Mouse (Mus musculus) midbrain, embryonic 10.5 days (tissue): ENCODE data around the gene Ly6g5b. TPM values are rescaled to one million over a fixed set of nuclear protein-coding genes. Genes with fewer than 3 reads are reported as not detected.

Source experiments
- DNase-seq: peaks from one replicate; pipeline ENCODE4 v3.0.0-alpha.2; 2017; ENCODE audit warnings: low spot score
- H3K27ac ChIP-seq: fragments of 300-500 bp; sonication (generic); replicated peaks from 2 replicates; pipeline ENCODE4 v1.5.1; 2016; ENCODE audit warnings: mild to moderate bottlenecking
- H3K27me3 ChIP-seq: fragments of 300-500 bp; sonication (generic); 2 replicates; pipeline ENCODE4 v1.6.1; 2016; ENCODE audit warnings: low read depth, mild to moderate bottlenecking; ENCODE audit not compliant: poor library complexity, severe bottlenecking
- H3K36me3 ChIP-seq: fragments of 300-500 bp; sonication (generic); 2 replicates; pipeline ENCODE4 v1.6.1; 2016; ENCODE audit warnings: mild to moderate bottlenecking, moderate library complexity
- H3K4me1 ChIP-seq: fragments of 300-500 bp; sonication (generic); 2 replicates; pipeline ENCODE4 v1.6.1; 2016
- H3K4me3 ChIP-seq: fragments of 300-500 bp; sonication (generic); 2 replicates; pipeline ENCODE4 v1.5.1; 2016; ENCODE audit warnings: mild to moderate bottlenecking, moderate library complexity
- H3K9me3 ChIP-seq: fragments of 300-500 bp; sonication (generic); replicated peaks from 2 replicates; pipeline ENCODE4 v1.6.1; 2016; ENCODE audit warnings: mild to moderate bottlenecking
- WGBS: fragments of 180-500 bp; shearing (Covaris S2); methylation state at CpG from one replicate; pipeline ENCODE4 v1.1.7; 2016; 5-methylcytosine and 5-hydroxymethylcytosine counted together
- polyA plus RNA-seq: library from polyadenylated mRNA; unstranded; fragments of >200 nt; fragmentation: Nextera tagmentation; extraction: Ambion mirVana; gene quantifications from 2 replicates; pipeline ENCODE4 v1.2.1, GENCODE M21; 2016

Ly6g5b gene
- polyA plus RNA-seq, 1 experiment from 2014 or later = 0.99 TPM

DNA sequence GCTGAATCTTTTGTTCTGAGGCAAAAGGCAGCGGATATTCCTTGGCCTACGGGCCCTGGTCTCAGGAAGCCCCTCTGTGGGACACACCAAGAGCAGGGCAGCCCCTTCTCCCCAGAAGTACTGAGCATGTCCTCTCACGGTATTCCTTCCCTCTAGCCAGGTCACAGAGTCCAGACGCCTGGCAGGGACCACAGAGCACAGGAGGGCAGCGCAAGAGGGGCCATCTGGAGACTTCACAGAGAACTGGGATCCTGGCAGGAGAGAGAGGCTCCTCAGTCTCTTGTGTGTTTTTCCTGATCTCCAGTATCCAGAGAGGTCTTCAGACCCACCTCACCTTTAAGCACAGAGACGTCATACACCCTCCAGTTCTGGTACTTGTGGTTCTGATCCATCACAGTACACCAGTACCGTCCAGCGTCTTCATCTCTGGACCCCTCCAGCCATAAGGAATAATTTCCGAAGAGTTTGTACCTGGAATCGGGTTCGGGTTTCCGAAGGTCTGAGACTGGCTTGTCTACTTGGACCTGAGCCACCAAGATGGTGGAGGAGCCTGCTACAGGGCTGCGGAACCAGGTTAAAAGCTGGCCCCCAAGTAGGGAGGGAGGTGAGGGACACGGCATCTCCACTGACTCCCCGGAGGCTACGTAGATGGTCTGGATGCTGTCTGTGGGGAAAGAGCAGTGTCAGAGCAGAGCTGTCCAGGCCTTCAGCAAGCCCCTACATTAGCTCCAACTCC is 32.2 kb downstream of the Ly6g5b start:
- no peak overlapping the region for H3K27ac ChIP-seq

GRCm38 (mm10) chr17:35080710-35081109 is 34.5 kb downstream of the Ly6g5b start:
- peaks cover 28% of the 10 kb centered on the region for H3K4me1 ChIP-seq
- no peaks in the 10 kb centered on the region for H3K36me3 ChIP-seq
- WGBS = 79% methylated on average over 4 of the region's 4 CpGs
- peaks cover 23% of the 10 kb centered on the region for H3K27me3 ChIP-seq
- no peaks in the 10 kb centered on the region for H3K9me3 ChIP-seq
- H3K27ac ChIP-seq = no peak overlapping the region
- no peak for DNase-seq
- H3K4me3 ChIP-seq = no peak overlapping the region

More for the DNA sequence above, 32.2 kb downstream of the Ly6g5b start:
- Histone ChIP-seq H3K9me3 (no peaks in the 10 kb centered on the region), H3K36me3 (no peaks in the 10 kb centered on the region), H3K4me1 (peaks cover 6% of the 10 kb centered on the region), H3K27me3 (peaks cover 11% of the 10 kb centered on the region; the same call in 1 of the 2 replicates), H3K4me3 (no peak overlapping the region)
- WGBS = 90% methylated on average over 16 of the region's 16 CpGs
- no peak for DNase-seq

- DNase-seq = no peak
- WGBS = 75% methylated on average over 6 of the region's 6 CpGs
- Histone ChIP-seq H3K9me3 (no peaks in the 10 kb centered on the region), H3K27ac (no peak overlapping the region), H3K4me3 (no peak overlapping the region), H3K36me3 (no peaks in the 10 kb centered on the region), H3K27me3 (peaks cover 23% of the 10 kb centered on the region), H3K4me1 (peaks cover 28% of the 10 kb centered on the region)
Measured at GRCm38 (mm10) chr17:35080248-35080647, 35.0 kb downstream of the Ly6g5b start.

DNA sequence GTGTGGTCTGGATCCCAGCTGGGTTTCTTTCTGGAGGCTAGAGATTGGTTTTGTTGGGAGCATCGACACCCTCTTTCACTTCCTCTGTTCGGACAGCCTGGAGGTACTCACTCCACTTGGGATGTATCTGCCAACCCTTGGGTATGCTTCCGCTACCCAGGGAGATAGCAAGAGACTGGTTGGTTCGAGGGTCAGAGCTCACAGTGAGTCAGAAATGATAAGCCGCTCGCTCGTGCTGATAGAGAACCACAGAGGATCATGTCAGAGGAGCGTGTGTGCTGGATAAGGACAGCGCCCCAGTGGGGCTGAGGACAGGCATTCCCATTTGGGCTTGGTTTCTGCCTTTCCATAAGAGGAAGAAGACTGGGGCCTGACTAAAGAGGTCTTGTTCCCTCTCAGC is 35.5 kb downstream of the Ly6g5b start:
- WGBS = 69% methylated on average over 9 of the region's 9 CpGs
- no peak for DNase-seq
- Histone ChIP-seq H3K27ac (no peak overlapping the region), H3K36me3 (no peaks in the 10 kb centered on the region), H3K4me3 (no peak overlapping the region), H3K27me3 (peaks cover 23% of the 10 kb centered on the region), H3K4me1 (peaks cover 28% of the 10 kb centered on the region), H3K9me3 (no peaks in the 10 kb centered on the region)

- 10% methylated on average over 14 of the region's 14 CpGs for WGBS
- no peaks in the 10 kb centered on the region for H3K9me3 ChIP-seq
- H3K27ac ChIP-seq = peak within 1 kb of the TSS; percentile 79
- peaks cover 28% of the 10 kb centered on the region for H3K4me1 ChIP-seq
- peak; percentile 63 for DNase-seq
- H3K36me3 ChIP-seq = no peaks in the 10 kb centered on the region
- peak within 1 kb of the TSS; percentile 45 for H3K4me3 ChIP-seq
- H3K27me3 ChIP-seq = peaks cover 23% of the 10 kb centered on the region
Measured at GRCm38 (mm10) chr17:35077786-35078233, 37.4 kb downstream of the Ly6g5b start, which contains the start of gene Ly6g6d. Gene Ly6g6d, minus strand, starts transcription at chr17:35078065.

GRCm38 (mm10) chr17:35077285-35077684 is 37.9 kb downstream of the Ly6g5b start:
- 55% methylated on average over 2 of the region's 2 CpGs for WGBS
- H3K27ac ChIP-seq = peak overlapping the region; percentile 79
- no peaks in the 10 kb centered on the region for H3K9me3 ChIP-seq
- DNase-seq = no peak
- H3K36me3 ChIP-seq = no peaks in the 10 kb centered on the region
- H3K4me1 ChIP-seq = peaks cover 28% of the 10 kb centered on the region
- peaks cover 23% of the 10 kb centered on the region for H3K27me3 ChIP-seq
- H3K4me3 ChIP-seq = peak overlapping the region; percentile 45

DNA sequence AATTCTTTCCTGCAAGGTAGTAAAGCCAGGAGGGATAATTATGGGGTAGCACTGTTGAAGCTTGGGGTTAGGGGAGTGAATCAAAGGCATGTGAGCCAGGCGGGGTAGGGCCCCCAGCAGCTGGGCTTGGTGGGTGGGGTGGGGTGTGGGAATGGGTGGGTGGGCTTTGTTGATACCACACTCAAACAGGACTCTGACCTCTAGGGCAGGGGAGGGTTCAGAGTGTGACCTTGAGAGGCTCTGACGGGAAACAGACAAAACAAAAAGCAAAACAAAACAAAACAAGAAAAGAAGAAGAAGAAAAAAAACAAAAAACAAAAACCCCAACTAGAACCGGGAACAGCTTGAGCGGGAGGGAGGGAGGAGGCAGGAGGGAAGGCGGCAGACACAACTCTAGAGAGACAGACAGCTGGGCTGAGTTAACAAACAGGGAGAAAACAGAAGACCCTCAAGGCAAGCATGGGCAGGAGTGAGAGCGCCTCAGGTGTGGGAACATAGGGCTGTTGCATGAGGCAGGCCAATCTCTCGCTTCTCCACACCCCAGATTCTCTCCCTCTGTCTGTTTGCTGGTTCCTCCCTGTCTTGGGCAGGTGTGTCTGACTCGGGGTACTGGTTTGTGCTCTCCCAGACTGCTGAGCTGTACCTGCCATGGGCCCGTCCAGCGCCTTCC is 38.6 kb downstream of the Ly6g5b start, which contains the start of gene Ly6g6e:
TSS of gene Ly6g6e (plus strand) at position 396 of the 670 bp plus-strand sequence.
- Histone ChIP-seq H3K4me1 (peaks cover 28% of the 10 kb centered on the region), H3K4me3 (peak within 1 kb of the TSS; percentile 45), H3K36me3 (no peaks in the 10 kb centered on the region), H3K27ac (peak within 1 kb of the TSS; percentile 79), H3K9me3 (no peaks in the 10 kb centered on the region), H3K27me3 (peaks cover 23% of the 10 kb centered on the region)
- no peak for DNase-seq
- 36% methylated on average over 10 of the region's 10 CpGs for WGBS

- peaks cover 28% of the 10 kb centered on the region for H3K4me1 ChIP-seq
- no peak overlapping the region for H3K4me3 ChIP-seq
- H3K9me3 ChIP-seq = no peaks in the 10 kb centered on the region
- WGBS = 68% methylated on average over 17 of the region's 17 CpGs
- DNase-seq = no peak
- no peaks in the 10 kb centered on the region for H3K36me3 ChIP-seq
- peaks cover 23% of the 10 kb centered on the region for H3K27me3 ChIP-seq
- peak overlapping the region; percentile 14; the same call in 1 of the 2 replicates for H3K27ac ChIP-seq
Measured at GRCm38 (mm10) chr17:35074097-35074496, 41.1 kb downstream of the Ly6g5b start.

GRCm38 (mm10) chr17:35071454-35071853 is 43.8 kb downstream of the Ly6g5b start:
- H3K36me3 ChIP-seq = no peaks in the 10 kb centered on the region
- H3K4me3 ChIP-seq = no peak overlapping the region
- no peak overlapping the region for H3K27ac ChIP-seq
- H3K27me3 ChIP-seq = peaks cover 26% of the 10 kb centered on the region
- H3K4me1 ChIP-seq = peaks cover 9% of the 10 kb centered on the region
- WGBS = 87% methylated on average over 9 of the region's 9 CpGs
- H3K9me3 ChIP-seq = no peaks in the 10 kb centered on the region
- no peak for DNase-seq

GRCm38 (mm10) chr17:35070556-35071229 is 44.5 kb downstream of the Ly6g5b start:
- Histone ChIP-seq H3K36me3 (no peaks in the 10 kb centered on the region), H3K27me3 (peaks cover 34% of the 10 kb centered on the region), H3K4me1 (peaks cover 7% of the 10 kb centered on the region), H3K27ac (no peak overlapping the region), H3K9me3 (no peaks in the 10 kb centered on the region), H3K4me3 (no peak overlapping the region)
- DNase-seq = no peak
- WGBS = 68% methylated on average over 6 of the region's 6 CpGs

GRCm38 (mm10) chr17:35068213-35068914 is 46.9 kb downstream of the Ly6g5b start:
- Histone ChIP-seq H3K4me1 (peaks cover 29% of the 10 kb centered on the region), H3K27me3 (peaks cover 57% of the 10 kb centered on the region), H3K36me3 (peaks cover 4% of the 10 kb centered on the region; the same call in 1 of the 2 replicates), H3K27ac (no peak overlapping the region), H3K9me3 (no peaks in the 10 kb centered on the region), H3K4me3 (no peak overlapping the region)
- DNase-seq = no peak
- 87% methylated on average over 17 of the region's 17 CpGs for WGBS

- Histone ChIP-seq H3K27ac (peak within 1 kb of the TSS; percentile 70), H3K27me3 (peaks cover 74% of the 10 kb centered on the region), H3K4me1 (peaks cover 33% of the 10 kb centered on the region), H3K4me3 (peak within 1 kb of the TSS; percentile 52), H3K36me3 (peaks cover 26% of the 10 kb centered on the region), H3K9me3 (no peaks in the 10 kb centered on the region)
- WGBS = 41% methylated on average over 10 of the region's 10 CpGs
- DNase-seq = no peak
Measured at GRCm38 (mm10) chr17:35066084-35066483, 49.1 kb downstream of the Ly6g5b start, which contains the start of gene Mpig6b. Gene Mpig6b, minus strand, starts transcription at chr17:35066184.
